Mouse (Mus musculus) embryonic facial prominence, embryonic 13.5 days (tissue): ENCODE results near the gene Tmem94. TPM values are rescaled to one million over a fixed set of nuclear protein-coding genes. Genes with fewer than 3 reads are reported as not detected.

ENCODE experiments used
- ATAC-seq: fragments of 200-750 bp; cut with Nextera tagmentation; 2 replicates; pipeline ENCODE4 v1.8.0; 2017; ENCODE audit warnings: low read depth; ENCODE audit not compliant: insufficient number of reproducible peaks, insufficient read depth, low FRiP score, low TSS enrichment
- H3K27ac ChIP-seq: fragments of 300-500 bp; sonication (generic); 2 replicates; pipeline ENCODE4 v1.5.1; 2015; ENCODE audit warnings: moderate library complexity, mild to moderate bottlenecking, inconsistent platforms
- H3K27me3 ChIP-seq: fragments of 300-500 bp; sonication (generic); 2 replicates; pipeline ENCODE4 v1.6.1; 2015; ENCODE audit warnings: mild to moderate bottlenecking, inconsistent platforms
- H3K36me3 ChIP-seq: fragments of 300-500 bp; sonication (generic); 2 replicates; pipeline ENCODE4 v1.6.1; 2015; ENCODE audit warnings: mild to moderate bottlenecking, inconsistent platforms
- H3K4me1 ChIP-seq: fragments of 300-500 bp; sonication (generic); 2 replicates; pipeline ENCODE4 v1.6.1; 2015; ENCODE audit warnings: inconsistent platforms
- H3K4me2 ChIP-seq: fragments of 300-500 bp; sonication (generic); 2 replicates; pipeline ENCODE4 v1.6.1; 2015; ENCODE audit warnings: moderate library complexity, mild to moderate bottlenecking, inconsistent platforms
- H3K4me3 ChIP-seq: fragments of 300-500 bp; sonication (generic); 2 replicates; pipeline ENCODE4 v1.5.1; 2015; ENCODE audit warnings: mild to moderate bottlenecking, inconsistent platforms
- H3K9ac ChIP-seq: fragments of 300-500 bp; sonication (generic); 2 replicates; pipeline ENCODE4 v1.6.1; 2015; ENCODE audit warnings: mild to moderate bottlenecking, inconsistent platforms
- H3K9me3 ChIP-seq: fragments of 300-500 bp; sonication (generic); 2 replicates; pipeline ENCODE4 v1.6.1; 2016; ENCODE audit warnings: inconsistent platforms
- WGBS: fragments of 180-500 bp; shearing (Covaris S2); methylation state at CpG from one replicate; pipeline ENCODE4 v1.1.7; 2015; ENCODE audit warnings: mixed read lengths; 5-methylcytosine and 5-hydroxymethylcytosine counted together
- polyA plus RNA-seq: library from polyadenylated mRNA; unstranded; fragments of >200 nt; fragmentation: Nextera tagmentation; extraction: Ambion mirVana; gene quantifications from 2 replicates; pipeline ENCODE4 v1.2.1, GENCODE M21; 2015

Tmem94 gene
- polyA plus RNA-seq, 1 experiment from 2014 or later, result 24.9 TPM

DNA sequence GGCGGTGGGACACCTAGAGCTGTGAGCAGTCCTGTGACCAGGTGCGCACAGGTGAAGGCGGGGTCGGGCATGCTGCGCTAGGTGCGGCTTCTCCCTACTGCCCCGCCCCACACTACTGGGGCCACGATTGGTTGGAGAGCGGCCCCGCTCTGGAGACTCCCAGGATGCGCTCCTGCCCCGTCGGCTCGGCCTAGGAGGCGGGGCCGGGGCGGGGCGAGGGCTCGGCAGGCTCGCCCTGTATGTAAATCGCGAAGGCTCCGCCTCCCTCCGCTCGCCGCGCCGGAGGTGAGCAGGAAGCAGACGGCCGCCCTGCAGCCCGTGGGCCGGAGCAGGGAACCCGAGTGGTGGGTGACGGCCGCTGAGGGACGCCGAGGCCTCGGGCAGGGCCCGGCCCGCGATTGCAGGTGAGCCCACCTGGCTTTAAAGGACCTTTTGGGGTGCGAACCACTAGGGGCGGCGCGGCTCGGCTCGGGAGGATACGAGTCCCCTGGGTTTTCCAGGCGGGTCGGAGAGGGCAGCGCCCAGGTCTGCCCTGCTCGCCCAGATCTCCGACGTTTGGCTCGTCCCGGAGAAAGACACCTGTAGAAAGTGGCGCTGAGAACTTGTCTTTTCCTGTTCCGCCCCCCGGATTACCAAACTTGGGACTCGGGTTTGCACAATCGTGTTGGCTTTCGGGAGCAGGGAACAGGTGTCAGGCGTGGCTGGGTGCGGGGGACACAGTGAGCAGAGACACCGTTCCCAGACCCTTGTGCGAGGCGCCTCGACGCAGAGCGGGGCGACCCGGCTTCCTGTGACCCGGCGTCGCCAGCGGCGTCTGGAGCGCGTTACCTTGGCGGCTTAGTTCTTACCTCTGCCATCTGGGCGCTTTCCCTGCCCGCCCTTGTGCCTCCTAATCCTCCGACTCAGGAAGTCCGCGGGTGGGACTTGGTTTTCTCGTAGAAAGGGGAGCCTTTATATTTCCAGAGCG lies 58.8 kb downstream of the Tmem94 start, which contains the start of gene Llgl2:
Gene Llgl2 (plus strand): TSS at position 276 of the 967 bp plus-strand sequence.
- Histone ChIP-seq H3K4me3 (peak within 1 kb of the TSS; percentile 61), H3K9me3 (no peaks in the 10 kb centered on the region), H3K4me1 (peaks cover 18% of the 10 kb centered on the region), H3K9ac (peak within 1 kb of the TSS; percentile 75), H3K4me2 (peak within 1 kb of the TSS; percentile 94), H3K36me3 (peaks cover 35% of the 10 kb centered on the region), H3K27me3 (peaks cover 44% of the 10 kb centered on the region), H3K27ac (no peak within 1 kb of the TSS)
- WGBS, result under 1% methylated on average over 84 of the region's 87 CpGs
- peak; percentile 93 for ATAC-seq

DNA sequence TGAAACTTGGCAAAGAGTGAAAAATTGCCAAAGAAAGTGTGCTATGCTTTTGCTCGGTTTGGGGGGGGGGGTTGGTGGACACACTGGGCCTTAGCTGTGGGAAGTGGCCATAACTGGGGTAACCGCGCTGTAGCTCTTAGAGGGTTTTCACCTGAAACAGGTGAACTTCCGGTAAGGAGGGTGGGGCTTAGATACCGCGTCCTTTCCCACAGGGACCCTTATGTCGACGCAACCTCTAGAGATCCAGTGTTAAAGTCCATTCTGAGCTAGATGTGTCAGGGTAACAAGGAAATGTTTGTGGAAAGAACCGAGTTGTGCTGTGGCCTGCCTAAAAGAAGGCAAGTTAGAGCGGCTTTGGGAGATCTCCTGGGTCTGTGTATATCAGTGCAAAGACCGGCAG lies 59.6 kb downstream of the Tmem94 start:
- Histone ChIP-seq H3K4me1 (peaks cover 18% of the 10 kb centered on the region), H3K9me3 (no peaks in the 10 kb centered on the region), H3K9ac (peak overlapping the region; percentile 75), H3K36me3 (peaks cover 32% of the 10 kb centered on the region), H3K4me3 (peak overlapping the region; percentile 61), H3K27me3 (peaks cover 51% of the 10 kb centered on the region), H3K27ac (no peak overlapping the region), H3K4me2 (peak overlapping the region; percentile 94)
- ATAC-seq, result no peak
- WGBS, result 14% methylated on average over 11 of the region's 11 CpGs

DNA sequence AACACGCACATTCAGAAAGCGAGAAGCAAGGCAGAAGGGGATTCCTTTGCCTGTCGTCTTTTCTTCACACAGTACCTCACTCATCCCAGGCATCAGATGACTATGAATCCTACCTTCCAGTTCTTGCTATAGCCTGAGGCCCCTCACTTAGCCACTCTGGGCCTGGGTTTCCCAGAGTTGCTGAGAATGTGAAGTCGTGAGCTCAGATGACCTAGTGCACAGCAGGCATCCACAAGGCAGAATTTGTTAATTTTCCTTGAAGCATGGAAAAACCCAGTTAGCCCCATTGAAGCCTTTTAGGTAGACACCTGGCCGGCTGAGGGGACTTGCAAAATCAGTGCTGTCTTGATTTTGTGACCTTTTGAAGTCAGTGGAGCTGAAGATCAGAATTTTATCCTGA lies 61.3 kb downstream of the Tmem94 start:
- 40% methylated on average over 5 of the region's 5 CpGs for WGBS
- H3K9me3 ChIP-seq, result no peaks in the 10 kb centered on the region
- no peak for ATAC-seq
- no peak overlapping the region for H3K9ac ChIP-seq
- peaks cover 24% of the 10 kb centered on the region for H3K4me1 ChIP-seq
- H3K4me3 ChIP-seq, result no peak overlapping the region
- peaks cover 15% of the 10 kb centered on the region for H3K36me3 ChIP-seq
- no peak overlapping the region for H3K27ac ChIP-seq
- H3K4me2 ChIP-seq, result no peak overlapping the region
- H3K27me3 ChIP-seq, result peaks cover 67% of the 10 kb centered on the region

DNA sequence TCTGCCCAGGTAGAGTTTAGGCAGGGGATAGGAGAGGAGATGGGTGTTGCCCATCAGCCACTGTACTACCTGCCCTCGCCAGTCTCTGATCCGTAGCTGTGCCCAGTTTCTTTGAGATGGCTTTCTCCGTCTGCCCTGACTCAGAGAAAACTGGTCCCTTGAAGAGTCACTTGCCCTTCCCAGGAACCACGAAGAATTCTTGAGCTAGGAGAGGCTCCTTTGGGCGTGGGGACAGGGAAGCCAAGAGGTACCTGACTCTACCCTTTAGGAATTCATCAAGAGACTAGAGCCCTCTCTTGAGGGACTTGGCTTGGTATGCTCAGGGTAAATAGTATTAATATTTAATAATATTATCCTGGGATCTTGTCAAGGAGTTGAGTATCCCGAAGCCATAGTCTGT lies 62.4 kb downstream of the Tmem94 start:
- Histone ChIP-seq H3K4me1 (peaks cover 30% of the 10 kb centered on the region), H3K36me3 (peaks cover 4% of the 10 kb centered on the region; the same call in 1 of the 2 replicates), H3K9ac (0 out of 2 replicates have a peak overlapping the region, but pooled peaks have one; percentile 21), H3K9me3 (no peaks in the 10 kb centered on the region), H3K4me3 (no peak overlapping the region), H3K27me3 (peaks cover 79% of the 10 kb centered on the region), H3K27ac (no peak overlapping the region), H3K4me2 (no peak overlapping the region)
- no peak for ATAC-seq
- 86% methylated on average over 6 of the region's 6 CpGs for WGBS

DNA sequence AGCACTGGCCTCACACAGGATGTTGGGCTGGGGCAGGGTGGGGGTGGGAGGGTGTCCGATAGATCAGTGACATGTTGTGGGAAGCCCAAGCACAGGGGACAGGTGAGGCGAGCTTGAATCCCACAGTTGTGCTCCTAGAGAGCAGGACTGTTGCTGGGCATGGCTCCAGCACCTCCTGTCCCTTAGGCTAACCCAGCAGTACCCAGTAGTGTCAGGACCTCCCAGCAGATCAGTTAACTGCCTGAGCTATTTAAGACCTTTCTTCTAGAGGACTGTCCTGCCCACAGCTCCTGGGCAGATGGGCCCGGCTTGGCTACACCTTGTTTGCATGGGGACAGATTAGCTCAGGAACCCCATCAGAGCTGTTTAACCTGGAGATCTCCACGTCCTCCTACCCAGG lies 63.8 kb downstream of the Tmem94 start:
- Histone ChIP-seq H3K9ac (no peak overlapping the region), H3K36me3 (no peaks in the 10 kb centered on the region), H3K4me1 (peaks cover 33% of the 10 kb centered on the region), H3K27me3 (peaks cover 77% of the 10 kb centered on the region), H3K4me2 (no peak overlapping the region), H3K4me3 (no peak overlapping the region), H3K27ac (no peak overlapping the region), H3K9me3 (no peaks in the 10 kb centered on the region)
- no peak for ATAC-seq
- WGBS, result 50% methylated on average over 4 of the region's 4 CpGs

DNA sequence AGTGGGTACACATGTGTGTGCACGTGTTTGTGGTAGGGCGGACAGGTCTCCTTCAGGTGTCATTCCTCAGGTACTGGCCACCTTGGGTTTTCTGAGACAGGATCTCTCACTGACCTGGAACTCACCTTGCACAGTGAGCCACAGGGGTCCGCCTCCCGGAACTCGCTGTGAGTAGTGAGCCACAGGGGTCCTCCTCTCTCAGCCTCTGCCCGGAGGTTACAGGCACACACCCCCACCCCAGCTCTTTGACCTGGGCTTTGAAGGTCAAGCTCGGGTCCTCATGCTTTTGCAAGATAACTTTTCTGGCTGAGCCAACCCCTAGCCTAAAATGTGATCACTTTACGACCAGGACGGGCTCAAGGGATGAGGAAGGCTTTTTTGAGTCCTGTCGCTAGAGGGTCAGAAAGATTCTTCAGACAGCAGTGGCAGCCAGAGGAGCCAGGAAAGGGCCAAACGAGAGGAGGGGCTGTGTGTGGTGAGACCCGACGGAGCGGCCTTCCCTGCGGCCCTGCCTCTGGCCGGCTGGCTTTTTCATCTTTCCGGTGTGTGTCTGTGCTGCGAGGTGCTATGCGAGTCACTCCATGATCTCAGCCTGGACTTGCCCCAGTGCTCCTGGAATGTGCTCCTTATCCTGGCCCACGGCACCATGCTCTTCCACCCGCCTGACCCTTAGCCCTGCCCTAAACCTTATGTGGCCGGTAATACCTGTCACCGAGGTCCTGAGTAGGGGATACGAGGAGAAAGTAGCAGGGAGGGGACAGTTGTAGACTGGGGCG lies 65.5 kb downstream of the Tmem94 start:
- ATAC-seq, result no peak
- H3K4me2 ChIP-seq, result no peak overlapping the region
- H3K27me3 ChIP-seq, result peaks cover 61% of the 10 kb centered on the region
- no peak overlapping the region for H3K27ac ChIP-seq
- no peak overlapping the region for H3K4me3 ChIP-seq
- H3K9ac ChIP-seq, result no peak overlapping the region
- H3K9me3 ChIP-seq, result no peaks in the 10 kb centered on the region
- peaks cover 32% of the 10 kb centered on the region for H3K4me1 ChIP-seq
- H3K36me3 ChIP-seq, result no peaks in the 10 kb centered on the region
- 20% methylated on average over 25 of the region's 25 CpGs for WGBS

DNA sequence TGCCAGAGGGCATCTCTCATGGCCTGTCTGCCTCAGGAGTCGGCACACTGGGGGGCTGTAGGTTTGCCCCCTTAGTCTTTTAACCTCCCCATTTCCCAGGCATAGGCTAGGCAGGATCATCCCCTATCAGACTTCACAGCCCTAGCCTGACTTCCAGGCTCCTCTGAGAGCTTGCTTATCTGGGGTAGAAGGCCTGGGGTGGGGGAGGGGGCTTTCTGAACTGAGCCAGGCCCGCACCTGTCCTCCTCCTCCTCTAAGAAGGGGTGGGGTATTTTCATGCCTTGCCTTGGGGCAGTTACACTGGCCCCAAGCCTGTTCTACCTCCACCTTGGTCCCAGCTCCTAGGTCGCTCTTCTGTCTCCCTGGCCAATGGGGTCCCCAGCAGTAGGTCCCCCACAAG lies 66.3 kb downstream of the Tmem94 start:
- ATAC-seq, result no peak
- WGBS, result 45% methylated on average over 3 of the region's 3 CpGs
- no peaks in the 10 kb centered on the region for H3K36me3 ChIP-seq
- peak overlapping the region; percentile 21; the same call in 1 of the 2 replicates for H3K9ac ChIP-seq
- peaks cover 33% of the 10 kb centered on the region for H3K4me1 ChIP-seq
- H3K27me3 ChIP-seq, result peaks cover 59% of the 10 kb centered on the region
- H3K27ac ChIP-seq, result no peak overlapping the region
- H3K9me3 ChIP-seq, result no peaks in the 10 kb centered on the region
- H3K4me3 ChIP-seq, result no peak overlapping the region
- no peak overlapping the region for H3K4me2 ChIP-seq

DNA sequence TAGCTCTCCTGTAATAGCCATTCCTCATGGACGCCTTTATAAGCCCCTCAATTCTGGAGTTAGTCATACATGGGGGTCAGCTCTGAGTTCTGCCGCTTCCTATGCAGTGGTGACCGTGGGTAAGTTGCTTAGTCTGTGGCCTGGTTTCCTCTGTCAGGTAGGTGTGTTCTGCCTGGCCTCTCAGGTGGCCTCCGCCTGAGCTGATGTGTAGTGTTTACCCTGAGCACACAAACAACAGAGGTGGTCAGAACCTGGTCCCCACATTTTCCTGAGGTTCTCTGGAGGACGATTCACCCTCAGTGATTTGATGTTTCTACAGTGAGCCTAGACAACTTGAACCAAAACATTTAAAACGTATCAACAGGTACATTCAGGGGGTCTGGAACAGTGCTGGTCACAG lies 66.8 kb downstream of the Tmem94 start:
- Histone ChIP-seq H3K4me1 (peaks cover 35% of the 10 kb centered on the region), H3K4me3 (no peak overlapping the region), H3K4me2 (no peak overlapping the region), H3K9me3 (no peaks in the 10 kb centered on the region), H3K27me3 (peaks cover 54% of the 10 kb centered on the region), H3K9ac (no peak overlapping the region), H3K36me3 (no peaks in the 10 kb centered on the region), H3K27ac (no peak overlapping the region)
- WGBS, result 64% methylated on average over 6 of the region's 6 CpGs
- no peak for ATAC-seq

DNA sequence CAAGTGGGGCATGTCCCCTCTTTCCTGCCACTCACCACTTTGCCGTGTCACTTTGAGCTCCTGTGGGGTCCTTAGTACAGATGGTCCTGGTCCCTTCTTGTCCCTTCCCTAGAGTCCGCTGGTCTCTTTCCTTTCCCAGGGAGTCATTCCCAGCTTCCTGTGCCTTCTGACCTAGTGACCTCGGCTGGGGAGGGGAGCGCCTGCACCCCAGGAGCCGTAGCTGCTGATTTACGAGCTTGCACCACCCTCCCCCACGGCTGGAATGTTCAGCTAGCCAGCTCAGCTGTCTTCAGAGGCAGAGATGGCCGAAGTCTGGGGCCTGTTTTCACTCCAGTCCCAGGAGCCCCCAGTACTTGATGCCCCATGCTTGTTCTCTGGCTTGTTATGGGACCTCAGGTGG lies 67.3 kb downstream of the Tmem94 start:
- 16% methylated on average over 8 of the region's 8 CpGs for WGBS
- no peak overlapping the region for H3K4me3 ChIP-seq
- peaks cover 35% of the 10 kb centered on the region for H3K4me1 ChIP-seq
- H3K9me3 ChIP-seq, result no peaks in the 10 kb centered on the region
- no peaks in the 10 kb centered on the region for H3K36me3 ChIP-seq
- H3K27ac ChIP-seq, result no peak overlapping the region
- ATAC-seq, result no peak
- H3K9ac ChIP-seq, result 0 out of 2 replicates have a peak overlapping the region, but pooled peaks have one; percentile 11
- H3K4me2 ChIP-seq, result no peak overlapping the region
- peaks cover 49% of the 10 kb centered on the region for H3K27me3 ChIP-seq

DNA sequence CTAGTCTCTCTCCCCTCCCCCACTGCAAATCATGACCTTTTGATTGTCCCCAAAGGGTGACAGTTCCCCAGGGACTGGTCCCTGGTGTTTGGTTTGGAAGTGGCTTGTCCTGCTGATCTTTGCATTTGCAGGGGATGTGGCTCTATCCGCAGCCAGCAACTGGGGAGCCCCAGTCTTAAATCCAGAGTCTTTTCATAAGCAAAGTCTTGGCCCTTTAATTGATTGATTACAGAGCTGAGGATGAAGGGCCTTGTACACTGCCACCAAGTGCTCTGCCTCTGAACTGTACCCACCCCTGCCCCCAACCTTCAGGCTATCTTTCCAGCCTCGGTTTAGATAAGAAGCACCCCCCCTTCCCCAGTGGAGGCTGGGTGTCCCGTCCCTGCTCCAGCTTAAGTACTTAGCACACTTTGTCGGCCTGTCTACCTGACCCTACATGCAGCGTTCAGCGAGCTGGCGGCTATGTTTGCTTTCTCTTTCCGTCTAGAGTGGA lies 67.8 kb downstream of the Tmem94 start:
- peaks cover 35% of the 10 kb centered on the region for H3K4me1 ChIP-seq

DNA sequence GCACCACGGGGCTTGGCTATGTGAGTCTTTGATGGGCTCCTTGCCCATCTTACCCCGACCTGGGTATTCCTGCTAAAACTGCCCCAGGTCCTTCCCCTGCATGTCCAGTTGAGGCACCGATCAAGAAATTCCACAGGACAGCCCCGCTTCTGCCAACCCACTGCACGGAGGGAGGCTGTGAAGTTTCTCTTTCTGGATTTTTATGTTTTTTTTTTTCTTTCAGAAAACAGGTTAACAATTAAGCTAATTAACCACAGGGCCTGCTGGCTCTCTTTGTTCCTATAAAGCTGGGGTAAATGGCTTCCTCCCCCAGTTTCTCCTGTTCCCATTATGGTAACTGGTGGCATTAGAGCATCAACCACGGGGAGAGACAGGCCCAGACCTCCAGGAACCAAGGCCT lies 68.8 kb downstream of the Tmem94 start:
- Histone ChIP-seq H3K4me2 (no peak overlapping the region), H3K9me3 (no peaks in the 10 kb centered on the region), H3K27ac (no peak overlapping the region), H3K9ac (no peak overlapping the region), H3K4me1 (peaks cover 44% of the 10 kb centered on the region), H3K27me3 (peaks cover 42% of the 10 kb centered on the region), H3K36me3 (no peaks in the 10 kb centered on the region), H3K4me3 (no peak overlapping the region)
- no peak for ATAC-seq
- WGBS, result 59% methylated on average over 6 of the region's 6 CpGs

More for the DNA sequence above, 67.8 kb downstream of the Tmem94 start:
- Histone ChIP-seq H3K4me3 (no peak overlapping the region), H3K27ac (no peak overlapping the region), H3K4me2 (no peak overlapping the region; the same call in 1 of the 2 replicates), H3K9me3 (no peaks in the 10 kb centered on the region), H3K9ac (0 out of 2 replicates have a peak overlapping the region, but pooled peaks have one; percentile 11), H3K27me3 (peaks cover 44% of the 10 kb centered on the region), H3K36me3 (no peaks in the 10 kb centered on the region)
- WGBS, result 27% methylated on average over 8 of the region's 8 CpGs
- no peak for ATAC-seq
